ENCODE assay signal across 8 mouse cellular contexts in genomic region chr7:30444154-30444970, GRCm38 (mm10). TPM values are rescaled to one million over a fixed set of nuclear protein-coding genes. Genes with fewer than 3 reads are reported as not detected.
A peak's percentile ranks its signal among the peaks of the same experiment; 100 is the strongest.
DNase-seq lines count a peak whose midpoint lies in the region; TF ChIP-seq lines count a peak whose summit lies in the region.

No protein-coding gene starts in this region.

- peaks cover 1% of the 10 kb centered on the region; the same call in 1 of the 2 replicates for H3K27me3 ChIP-seq in heart, adult 2 months (ENCODE audit: control insufficient read depth, insufficient read depth, low read length)

- intact Hi-C loops in heart, adult 2 months (cut with DNase I), result loop anchor here (5.0 kb wide), 2 partner anchors 48 to 103 kb away; partner anchors contain the start of gene Prodh2
- intact Hi-C loops in gastrocnemius, postnatal 14 days (cut with DNase I; ENCODE audit: low total_unique reads), result no loop called here

- no peak for DNase-seq in heart, adult 2 months
- no peak for DNase-seq in heart, adult 8-10 months (ENCODE audit: low spot score)
- peak; percentile 43 for DNase-seq in cerebellum, adult 8-10 months
- peak; percentile 77 to 83 for DNase-seq in frontal cortex, postnatal 10 days (ENCODE audit: low spot score in 2 of 2)
- DNase-seq in layer of hippocampus, adult 8-10 months (ENCODE audit: low spot score in 2 of 2), result peak; percentile 71 to 76
- peak; percentile 54 for DNase-seq in lung, postnatal 10 days
- DNase-seq in right cerebral cortex, postnatal 4 days, result peak; percentile 84
- DNase-seq in gastrocnemius, postnatal 14 days, result no peak

- H3K4me1 ChIP-seq in heart, adult 2 months (ENCODE audit: control insufficient read depth, insufficient read depth, low read length), result no peaks in the 10 kb centered on the region

- peak overlapping the region; percentile 55; the same call in 1 of the 2 replicates for H3K4me3 ChIP-seq in heart, adult 2 months

- no peaks in the 10 kb centered on the region for H3K36me3 ChIP-seq in heart, adult 2 months (ENCODE audit: control insufficient read depth, insufficient read depth, low read length)

- H3K27ac ChIP-seq in heart, adult 2 months, result no peak overlapping the region

- no peak for TF ChIP-seq EP300 in heart, adult 2 months (IDR thresholded peaks at IDR 0.05; ENCODE audit: insufficient read depth, low read depth, low read length)

- no peak for TF ChIP-seq POLR2A in heart, adult 2 months (IDR thresholded peaks at IDR 0.05; ENCODE audit: insufficient read depth, low read depth, low read length)

- H3K9ac ChIP-seq in heart, adult 2 months (ENCODE audit: low read depth, low read length), result no peak overlapping the region; the same call in 1 of the 2 replicates

- no peaks in the 10 kb centered on the region for H3K79me2 ChIP-seq in heart, adult 2 months (replicated peaks; ENCODE audit: control insufficient read depth, insufficient read depth, low read length)

- no peak for TF ChIP-seq CTCF in heart, adult 2 months (IDR thresholded peaks at IDR 0.05)

- 2% methylated on average over 38 of the region's 38 CpGs for WGBS in heart, adult 2 months

RNA-seq across cellular contexts. Expression of gene Aplp1, which starts 1.0 kb away (rescaled TPM):
- total RNA-seq in heart, adult 2 months (2021), result 1 to 10 TPM; 3.2 to 3.5 TPM
- polyA plus RNA-seq in heart, adult 2 months (2012; rRNA removed), result 3.6 and 6.2 TPM in 2 replicates
- 1 to 10 TPM; 3.2 to 4.2 (median 3.6) TPM for total RNA-seq in heart, adult 8-10 months (2022)
- total RNA-seq in layer of hippocampus, adult 8-10 months (2022), result 1,000 to 10,000 TPM; 1,209 to 1,263 (median 1,238) TPM
- total RNA-seq in gastrocnemius, postnatal 14 days (2021), result 1 to 10 TPM; 1.9 to 2.3 TPM

RNA-seq across cellular contexts. Expression of gene Kirrel2, which starts 13.1 kb away (rescaled TPM):
- total RNA-seq in heart, adult 2 months (2021), result not detected
- not detected in 2 replicates for polyA plus RNA-seq in heart, adult 2 months (2012; rRNA removed)
- not detected for total RNA-seq in heart, adult 8-10 months (2022)
- total RNA-seq in layer of hippocampus, adult 8-10 months (2022), result 10 to 100 TPM in 3 of 4 experiments, 1 to 10 TPM in 1; 9.6 to 13.7 (median 11.2) TPM
- total RNA-seq in gastrocnemius, postnatal 14 days (2021), result not detected

RNA-seq across cellular contexts. Expression of gene Nphs1, which starts 13.8 kb away (rescaled TPM):
- total RNA-seq in heart, adult 2 months (2021), result not detected
- polyA plus RNA-seq in heart, adult 2 months (2012; rRNA removed), result 0.04 TPM in 1 of 2 replicates, not detected in the other
- total RNA-seq in heart, adult 8-10 months (2022), result not detected
- 1 to 10 TPM; 1.5 to 1.9 (median 1.6) TPM for total RNA-seq in layer of hippocampus, adult 8-10 months (2022)
- total RNA-seq in gastrocnemius, postnatal 14 days (2021), result not detected

RNA-seq across cellular contexts. Expression of gene Nfkbid, which starts 22.8 kb away (rescaled TPM):
- total RNA-seq in heart, adult 2 months (2021), result under 1 TPM; 0.47 to 0.66 TPM
- 0.94 and 1.3 TPM in 2 replicates for polyA plus RNA-seq in heart, adult 2 months (2012; rRNA removed)
- under 1 TPM in 3 of 4 experiments, not detected in 1; 0.12 to 0.46 (median 0.28) TPM for total RNA-seq in heart, adult 8-10 months (2022)
- total RNA-seq in layer of hippocampus, adult 8-10 months (2022), result 1 to 10 TPM; 2.8 to 4.1 (median 3.2) TPM
- under 1 TPM; 0.21 to 0.33 TPM for total RNA-seq in gastrocnemius, postnatal 14 days (2021)

RNA-seq across cellular contexts. Expression of gene Hcst, which starts 24.7 kb away (rescaled TPM):
- under 1 TPM in 1 of 2 experiments, not detected in 1; 0.59 TPM for total RNA-seq in heart, adult 2 months (2021)
- polyA plus RNA-seq in heart, adult 2 months (2012; rRNA removed), result 4.8 TPM in 1 of 2 replicates, not detected in the other
- not detected for total RNA-seq in heart, adult 8-10 months (2022)
- 1 to 10 TPM in 3 of 4 experiments, not detected in 1; 1.8 to 3.3 (median 2.3) TPM for total RNA-seq in layer of hippocampus, adult 8-10 months (2022)
- under 1 TPM in 1 of 2 experiments, not detected in 1; 0.94 TPM for total RNA-seq in gastrocnemius, postnatal 14 days (2021)

Comparison
In these comparisons a context has a peak if more than half of its experiments do, and no peak if none do; other contexts are left out.
1. DNase-seq: peak in cerebellum, adult 8-10 months (single experiment), frontal cortex, postnatal 10 days (2 of 2), layer of hippocampus, adult 8-10 months (2 of 2), lung, postnatal 10 days (single experiment) and right cerebral cortex, postnatal 4 days (single experiment); none in heart, adult 2 months (0 of 2), heart, adult 8-10 months (single experiment) and gastrocnemius, postnatal 14 days (single experiment).
2. RNA of gene Aplp1, which starts 1.0 kb away (total RNA-seq): 1,209 to 1,263 TPM in layer of hippocampus, adult 8-10 months; 3.2 to 4.2 TPM in heart, adult 8-10 months, 3.2 to 3.5 TPM in heart, adult 2 months and 1.9 to 2.3 TPM in gastrocnemius, postnatal 14 days; every median in the first group is over 100 times any median in the second.
3. RNA of gene Kirrel2, which starts 13.1 kb away (total RNA-seq): 9.6 to 13.7 TPM in layer of hippocampus, adult 8-10 months; not detected in heart, adult 2 months, not detected in gastrocnemius, postnatal 14 days and not detected in heart, adult 8-10 months; every median in the first group is over 4 times any median in the second.